Mouse (Mus musculus): Measurements from ENCODE around the gene Tbc1d13. TPM values are rescaled to one million over a fixed set of nuclear protein-coding genes. Genes with fewer than 3 reads are reported as not detected.
A peak's percentile ranks its signal among the peaks of the same experiment; 100 is the strongest.

The Tbc1d13 gene
- polyA plus RNA-seq, 1 experiment from 2014 or later = 8.2 TPM

DNA sequence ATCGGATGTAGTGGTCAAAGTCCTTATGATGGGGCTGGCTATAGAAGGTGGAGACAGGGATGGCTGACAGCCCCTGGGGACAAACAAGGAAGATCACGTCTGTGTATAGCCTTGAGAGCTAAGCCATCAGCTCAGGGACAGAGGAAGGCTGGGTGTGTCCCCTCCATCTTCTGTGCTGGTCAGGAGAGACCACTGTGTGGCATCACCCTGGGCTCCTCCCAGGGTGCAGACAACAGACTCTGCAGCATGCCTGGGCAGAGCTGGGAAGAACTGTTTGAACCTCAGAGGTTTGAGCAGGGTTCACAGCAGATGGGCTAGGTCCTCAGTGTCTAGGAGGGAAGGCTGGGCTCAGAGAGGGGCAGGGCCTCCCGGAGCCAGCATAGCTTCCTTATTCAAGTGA is 52.1 kb downstream of the Tbc1d13 start:
- no peaks in the 10 kb centered on the region for H3K9me3 ChIP-seq (replicated peaks)
- no peak overlapping the region for H3K9ac ChIP-seq
- WGBS = 83% methylated on average over 3 of the region's 3 CpGs
- peaks cover 15% of the 10 kb centered on the region; the same call in 1 of the 2 replicates for H3K36me3 ChIP-seq
- H3K27ac ChIP-seq = no peak overlapping the region
- H3K4me1 ChIP-seq = no peaks in the 10 kb centered on the region
- H3K27me3 ChIP-seq = no peaks in the 10 kb centered on the region
- H3K4me3 ChIP-seq (replicated peaks) = no peak overlapping the region
- ATAC-seq (replicated peaks; ENCODE audit: low FRiP score) = no peak
- no peak overlapping the region for H3K4me2 ChIP-seq

DNA sequence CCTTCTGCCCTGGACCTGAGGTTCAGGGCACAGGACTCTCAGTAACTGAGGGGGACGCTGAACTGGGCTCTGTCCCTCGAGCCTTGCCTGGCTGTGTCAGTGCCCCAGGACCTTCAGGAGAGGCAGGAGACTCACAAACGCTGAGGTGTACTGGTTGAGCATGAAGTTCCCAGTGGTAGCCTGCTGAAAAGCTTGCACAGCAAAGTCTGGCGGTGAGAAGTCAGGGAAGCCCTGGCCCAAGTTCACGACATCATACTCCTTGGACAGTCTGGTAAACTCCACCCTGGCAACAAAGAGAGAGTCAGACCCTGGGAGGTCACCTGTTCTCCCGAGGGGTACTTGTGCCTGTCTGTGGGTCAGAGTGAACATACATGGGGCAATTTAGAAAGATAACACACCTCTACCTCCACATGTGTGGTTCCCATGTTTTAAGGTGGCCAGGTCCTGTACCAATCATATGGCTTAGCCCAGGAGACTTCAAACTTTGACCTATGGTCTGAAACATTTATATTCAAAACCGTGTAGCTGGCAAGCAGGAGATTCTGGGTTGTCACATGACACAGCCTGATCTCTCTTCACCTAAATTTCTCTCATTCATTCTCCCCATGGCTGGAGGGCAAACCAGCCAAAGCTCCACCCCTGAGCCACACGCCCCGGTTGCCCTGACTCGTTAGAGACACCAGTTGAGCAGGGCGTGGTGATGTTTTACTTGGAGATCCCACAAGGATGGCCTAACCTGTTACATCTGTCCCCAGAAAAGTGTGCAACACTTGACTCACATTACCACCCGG is 58.4 kb downstream of the Tbc1d13 start:
- H3K36me3 ChIP-seq = peaks cover 8% of the 10 kb centered on the region; the same call in 1 of the 2 replicates
- H3K4me1 ChIP-seq = no peaks in the 10 kb centered on the region
- H3K9ac ChIP-seq = no peak overlapping the region
- ATAC-seq (replicated peaks; ENCODE audit: low FRiP score) = no peak
- no peaks in the 10 kb centered on the region for H3K27me3 ChIP-seq
- no peak overlapping the region for H3K4me3 ChIP-seq (replicated peaks)
- no peaks in the 10 kb centered on the region for H3K9me3 ChIP-seq (replicated peaks)
- 87% methylated on average over 12 of the region's 12 CpGs for WGBS
- H3K4me2 ChIP-seq = no peak overlapping the region
- no peak overlapping the region for H3K27ac ChIP-seq

DNA sequence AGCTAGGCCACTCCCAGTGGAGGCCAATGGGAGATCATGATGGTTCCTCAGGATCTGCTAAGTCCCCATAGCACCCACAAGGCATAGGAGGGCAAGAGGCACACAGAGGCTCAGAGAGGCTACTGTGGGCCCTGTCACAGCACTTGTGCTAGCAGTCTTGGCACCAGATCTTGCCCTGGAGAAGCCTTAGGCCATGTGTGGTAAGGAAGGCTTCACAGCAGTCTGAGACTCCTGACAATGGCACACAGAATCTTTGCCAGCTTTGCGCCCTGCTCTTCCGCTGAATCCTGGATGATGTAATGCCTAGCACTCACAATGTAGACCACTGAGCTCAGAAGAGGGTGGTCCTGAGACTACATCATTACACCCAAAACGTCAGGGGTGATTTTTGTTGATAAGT is 61.1 kb downstream of the Tbc1d13 start:
- Histone ChIP-seq H3K9me3 (replicated peaks) (no peaks in the 10 kb centered on the region), H3K27me3 (no peaks in the 10 kb centered on the region)
- WGBS = 79% methylated on average over 3 of the region's 3 CpGs

DNA sequence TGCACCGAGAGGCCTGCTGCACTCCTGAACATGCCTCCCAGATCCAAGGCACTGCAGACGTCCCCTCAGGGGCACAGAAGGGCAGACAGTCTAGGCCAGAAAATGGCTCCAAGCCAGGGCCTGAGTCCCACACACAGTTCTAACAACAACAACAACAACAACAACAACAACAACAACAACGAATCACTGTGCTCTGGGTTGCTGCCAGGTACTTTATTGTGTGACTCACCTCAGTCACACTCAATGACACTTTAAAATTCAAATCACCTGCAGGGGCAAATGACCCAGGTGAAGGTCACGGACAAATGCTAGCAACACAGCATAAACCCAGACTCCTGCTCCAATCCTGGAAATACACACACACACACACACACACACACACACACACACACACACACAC is 64.5 kb downstream of the Tbc1d13 start:
- Histone ChIP-seq H3K9me3 (replicated peaks) (no peaks in the 10 kb centered on the region), H3K27me3 (no peaks in the 10 kb centered on the region), H3K9ac (no peak overlapping the region), H3K4me2 (no peak overlapping the region), H3K36me3 (no peaks in the 10 kb centered on the region), H3K27ac (no peak overlapping the region), H3K4me1 (peaks cover 3% of the 10 kb centered on the region; the same call in 1 of the 2 replicates), H3K4me3 (replicated peaks) (no peak overlapping the region)
- no peak for ATAC-seq (replicated peaks; ENCODE audit: low FRiP score)
- 62% methylated on average over 4 of the region's 4 CpGs for WGBS

More for the DNA sequence above, 61.1 kb downstream of the Tbc1d13 start:
- no peak overlapping the region for H3K27ac ChIP-seq
- H3K4me2 ChIP-seq = no peak overlapping the region
- H3K4me3 ChIP-seq (replicated peaks) = no peak overlapping the region
- ATAC-seq (replicated peaks; ENCODE audit: low FRiP score) = no peak
- H3K9ac ChIP-seq = no peak overlapping the region
- H3K36me3 ChIP-seq = peaks cover 6% of the 10 kb centered on the region; the same call in 1 of the 2 replicates
- no peaks in the 10 kb centered on the region for H3K4me1 ChIP-seq

DNA sequence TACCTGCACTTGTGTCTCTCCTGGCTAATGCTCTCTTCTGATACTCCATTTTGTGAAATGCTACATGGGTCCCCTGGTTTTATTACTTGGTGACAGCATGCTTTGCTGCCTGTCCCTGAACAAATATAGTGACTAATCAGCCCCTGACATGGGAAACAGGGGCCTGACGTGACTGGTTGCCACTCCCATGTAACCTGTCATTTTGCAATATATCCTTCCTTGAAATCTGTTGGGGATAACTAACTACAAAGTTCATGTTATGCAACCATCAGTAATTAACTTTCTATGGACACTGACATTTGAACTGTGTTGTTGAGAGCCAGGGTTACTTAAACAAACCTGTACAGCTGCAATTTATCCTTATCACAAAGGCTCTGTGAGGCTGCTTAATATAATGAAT is 66.4 kb downstream of the Tbc1d13 start:
- Histone ChIP-seq H3K9me3 (replicated peaks) (no peaks in the 10 kb centered on the region), H3K27ac (0 out of 2 replicates have a peak overlapping the region, but pooled peaks have one; percentile 3), H3K9ac (no peak overlapping the region), H3K4me1 (peaks cover 10% of the 10 kb centered on the region), H3K4me2 (no peak overlapping the region), H3K27me3 (no peaks in the 10 kb centered on the region), H3K36me3 (no peaks in the 10 kb centered on the region), H3K4me3 (replicated peaks) (no peak overlapping the region)
- no peak for ATAC-seq (replicated peaks; ENCODE audit: low FRiP score)
- 29% methylated on average over 1 of the region's 1 CpGs for WGBS

DNA sequence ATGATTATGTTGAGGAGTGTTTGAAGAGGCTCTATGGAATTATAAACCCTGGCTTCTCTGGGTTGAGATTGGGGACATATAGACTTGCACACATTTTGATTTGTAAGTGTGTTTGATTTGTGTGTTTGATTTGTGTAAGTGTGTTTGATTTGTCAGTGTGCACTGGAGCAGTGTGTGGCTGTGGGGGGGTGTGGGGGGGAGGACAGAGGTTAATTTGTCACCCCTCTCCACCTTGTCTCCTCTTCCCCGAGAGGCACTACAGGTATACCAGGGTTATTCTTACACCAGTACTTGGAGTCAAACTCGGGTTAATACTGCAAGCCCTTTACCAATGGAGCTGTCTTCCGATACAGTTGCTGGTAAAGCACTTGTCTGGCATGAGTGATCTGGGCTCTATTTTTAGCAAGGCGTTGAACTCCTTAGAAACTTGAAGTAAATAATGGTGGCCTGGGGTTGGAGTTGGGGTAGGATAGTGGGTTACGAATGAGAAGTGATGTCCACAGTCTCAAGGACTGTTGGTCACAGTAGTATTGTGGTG is 66.9 kb downstream of the Tbc1d13 start:
- Histone ChIP-seq H3K9ac (no peak overlapping the region), H3K4me3 (replicated peaks) (no peak overlapping the region), H3K36me3 (no peaks in the 10 kb centered on the region), H3K27ac (no peak overlapping the region), H3K27me3 (no peaks in the 10 kb centered on the region), H3K9me3 (replicated peaks) (no peaks in the 10 kb centered on the region), H3K4me2 (no peak overlapping the region), H3K4me1 (peaks cover 10% of the 10 kb centered on the region)
- 63% methylated on average over 5 of the region's 5 CpGs for WGBS
- ATAC-seq (replicated peaks; ENCODE audit: low FRiP score) = no peak

Other genes with a start within 250 kb of the Tbc1d13 start
- gene Odf2, start 244.5 kb upstream of the Tbc1d13 start, polyA plus RNA-seq (2015; fragmentation: Nextera tagmentation; extraction: Ambion mirVana) = 72.9 and 81.5 TPM in 2 replicates
- gene Gle1, start 198.3 kb upstream of the Tbc1d13 start, polyA plus RNA-seq (2015; fragmentation: Nextera tagmentation; extraction: Ambion mirVana) = 60.1 and 65.5 TPM in 2 replicates
- gene Sptan1, start 168.2 kb upstream of the Tbc1d13 start, polyA plus RNA-seq (2015; fragmentation: Nextera tagmentation; extraction: Ambion mirVana) = 82.0 and 103 TPM in 2 replicates
- 34.8 and 40.7 TPM in 2 replicates for gene Wdr34, start 84.9 kb upstream of the Tbc1d13 start, polyA plus RNA-seq (2015; fragmentation: Nextera tagmentation; extraction: Ambion mirVana)
- gene Set, start 76.4 kb upstream of the Tbc1d13 start, polyA plus RNA-seq (2015; fragmentation: Nextera tagmentation; extraction: Ambion mirVana) = 486 and 529 TPM in 2 replicates
- 11.5 and 13.2 TPM in 2 replicates for gene Pkn3, start 56.1 kb upstream of the Tbc1d13 start, polyA plus RNA-seq (2015; fragmentation: Nextera tagmentation; extraction: Ambion mirVana)
- 35.2 and 37.7 TPM in 2 replicates for gene Zdhhc12, start 40.1 kb upstream of the Tbc1d13 start, polyA plus RNA-seq (2015; fragmentation: Nextera tagmentation; extraction: Ambion mirVana)
- gene Zer1, start 9.2 kb upstream of the Tbc1d13 start, polyA plus RNA-seq (2015; fragmentation: Nextera tagmentation; extraction: Ambion mirVana) = 7.2 and 8.6 TPM in 2 replicates
- 19.8 and 20.8 TPM in 2 replicates for gene Endog, start 37.7 kb downstream of the Tbc1d13 start, polyA plus RNA-seq (2015; fragmentation: Nextera tagmentation; extraction: Ambion mirVana)
- 76.3 and 83.0 TPM in 2 replicates for gene Spout1, start 44.7 kb downstream of the Tbc1d13 start, polyA plus RNA-seq (2015; fragmentation: Nextera tagmentation; extraction: Ambion mirVana)
- 9.8 and 10.8 TPM in 2 replicates for gene Kyat1, start 72.1 kb downstream of the Tbc1d13 start, polyA plus RNA-seq (2015; fragmentation: Nextera tagmentation; extraction: Ambion mirVana)
- gene Lrrc8a, start 104.0 kb downstream of the Tbc1d13 start, polyA plus RNA-seq (2015; fragmentation: Nextera tagmentation; extraction: Ambion mirVana) = 40.1 and 41.7 TPM in 2 replicates
- 0.26 and 0.33 TPM in 2 replicates for gene Gm28035, start 106.8 kb downstream of the Tbc1d13 start, polyA plus RNA-seq (2015; fragmentation: Nextera tagmentation; extraction: Ambion mirVana)
- 11.5 and 13.3 TPM in 2 replicates for gene Phyhd1, start 132.5 kb downstream of the Tbc1d13 start, polyA plus RNA-seq (2015; fragmentation: Nextera tagmentation; extraction: Ambion mirVana)
- not detected in 2 replicates for gene Gm28038, start 147.3 kb downstream of the Tbc1d13 start, polyA plus RNA-seq (2015; fragmentation: Nextera tagmentation; extraction: Ambion mirVana)
- gene Dolk, start 152.6 kb downstream of the Tbc1d13 start, polyA plus RNA-seq (2015; fragmentation: Nextera tagmentation; extraction: Ambion mirVana) = 32.9 and 34.0 TPM in 2 replicates
- gene Nup188, start 152.7 kb downstream of the Tbc1d13 start, polyA plus RNA-seq (2015; fragmentation: Nextera tagmentation; extraction: Ambion mirVana) = 35.5 and 42.1 TPM in 2 replicates
- 74.2 and 87.7 TPM in 2 replicates for gene Sh3glb2, start 225.6 kb downstream of the Tbc1d13 start, polyA plus RNA-seq (2015; fragmentation: Nextera tagmentation; extraction: Ambion mirVana)
- 26.4 and 28.8 TPM in 2 replicates for gene Miga2, start 230.5 kb downstream of the Tbc1d13 start, polyA plus RNA-seq (2015; fragmentation: Nextera tagmentation; extraction: Ambion mirVana)

Measured in kidney, embryonic 15.5 days (tissue).